Mouse (Mus musculus): ENCODE data around the gene Csnk1g1. TPM values are rescaled to one million over a fixed set of nuclear protein-coding genes. Genes with fewer than 3 reads are reported as not detected.
A peak's percentile ranks its signal among the peaks of the same experiment; 100 is the strongest.

Csnk1g1 gene
- total and polyA plus RNA-seq, 2 experiments from 2014 or later: 17.4 to 28.6 TPM

- H3K27me3 ChIP-seq (ENCODE audit: insufficient read depth, low read length): no peaks in the 10 kb centered on the region
- no peaks in the 10 kb centered on the region for H3K4me1 ChIP-seq (ENCODE audit: insufficient read depth, low read length)
- TF ChIP-seq CTCF (IDR thresholded peaks at IDR 0.05): peak; percentile 72
- H3K4me2 ChIP-seq (ENCODE audit: low read depth, low read length, poor library complexity, severe bottlenecking): no peak overlapping the region
- H3K27ac ChIP-seq (ENCODE audit: low read depth, low read length): no peak overlapping the region
- whole genome bisulfite sequencing: 34% methylated on average over 4 of the region's 4 CpGs
- H3K9ac ChIP-seq (replicated peaks; ENCODE audit: low read length, poor library complexity, severe bottlenecking): no peak overlapping the region
- no peak for ATAC-seq (ENCODE audit: low FRiP score)
- peak; percentile 84 for DNase-seq (ENCODE audit: low spot score)
- H3K36me3 ChIP-seq (ENCODE audit: insufficient read depth, low read length): peaks cover 12% of the 10 kb centered on the region; the same call in 1 of the 2 replicates
- no peaks in the 10 kb centered on the region for H3K9me3 ChIP-seq (ENCODE audit: low read length)
- H3K4me3 ChIP-seq (ENCODE audit: low read depth, low read length): no peak overlapping the region
Observed at GRCm38 (mm10) chr9:66004380-66004779, 95.7 kb downstream of the Csnk1g1 start.

DNA sequence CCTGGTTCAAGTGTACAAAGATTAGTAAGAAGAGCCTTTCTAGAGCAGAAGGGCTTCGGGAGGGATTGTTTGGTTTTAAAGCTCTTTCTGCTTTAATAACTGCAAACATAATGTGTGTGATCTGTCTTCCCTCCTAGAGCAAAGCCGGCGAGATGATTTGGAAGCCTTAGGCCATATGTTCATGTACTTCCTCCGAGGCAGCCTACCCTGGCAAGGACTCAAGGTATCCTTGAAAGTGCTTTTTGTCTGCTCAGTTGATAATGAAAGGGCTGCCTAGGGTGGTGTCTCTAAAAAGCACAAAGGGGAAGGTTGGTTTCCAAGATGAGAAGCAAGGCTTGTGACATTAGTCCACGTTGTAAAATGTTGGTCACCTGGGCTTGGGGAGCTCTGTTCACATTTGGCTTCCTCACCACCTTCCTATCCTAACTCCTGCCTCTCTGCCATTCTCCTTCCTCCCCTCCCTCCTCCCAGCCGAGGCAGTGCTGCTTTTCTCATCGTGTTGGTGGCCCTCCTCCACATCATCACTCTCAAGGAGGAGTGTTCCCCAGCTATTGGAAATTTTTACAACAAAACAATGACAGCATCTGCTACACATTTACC lies 99.0 kb downstream of the Csnk1g1 start:
- H3K4me3 ChIP-seq (ENCODE audit: low read depth, low read length): no peak overlapping the region
- H3K4me1 ChIP-seq (ENCODE audit: insufficient read depth, low read length): no peaks in the 10 kb centered on the region
- DNase-seq (ENCODE audit: low spot score): peak; percentile 4
- H3K27me3 ChIP-seq (ENCODE audit: insufficient read depth, low read length): no peaks in the 10 kb centered on the region
- H3K36me3 ChIP-seq (ENCODE audit: insufficient read depth, low read length): peaks cover 14% of the 10 kb centered on the region; the same call in 1 of the 2 replicates
- H3K9me3 ChIP-seq (ENCODE audit: low read length): no peaks in the 10 kb centered on the region
- WGBS: 72% methylated on average over 7 of the region's 7 CpGs
- no peak overlapping the region for H3K9ac ChIP-seq (replicated peaks; ENCODE audit: low read length, poor library complexity, severe bottlenecking)
- no peak for TF ChIP-seq CTCF (IDR thresholded peaks at IDR 0.05)
- H3K27ac ChIP-seq (ENCODE audit: low read depth, low read length): no peak overlapping the region
- H3K4me2 ChIP-seq (ENCODE audit: low read depth, low read length, poor library complexity, severe bottlenecking): no peak overlapping the region
- ATAC-seq (ENCODE audit: low FRiP score): no peak

DNA sequence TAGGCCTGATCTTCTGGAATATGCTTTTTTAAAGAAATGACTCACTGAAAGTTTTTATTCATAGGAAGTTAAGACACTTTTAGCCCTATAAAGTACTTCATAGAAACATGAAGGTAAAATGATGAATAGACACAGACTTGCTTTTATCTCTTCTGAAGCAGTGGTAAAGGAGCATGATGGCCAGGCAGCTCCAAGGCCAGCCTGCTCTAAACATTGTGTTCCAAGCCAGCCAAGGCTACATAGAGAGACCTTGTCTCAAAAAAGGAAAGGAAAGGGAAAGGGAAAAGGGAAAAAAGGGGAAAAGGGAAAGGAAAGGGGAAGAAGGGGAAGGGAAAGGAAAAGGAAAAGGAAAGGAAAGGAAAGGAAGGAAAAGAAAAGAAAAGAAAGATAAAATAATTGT lies 111.9 kb downstream of the Csnk1g1 start:
- ATAC-seq (ENCODE audit: low FRiP score) (no peak), DNase-seq (ENCODE audit: low spot score) (no peak)
- TF ChIP-seq CTCF (IDR thresholded peaks at IDR 0.05): no peak
- no peaks in the 10 kb centered on the region for H3K9me3 ChIP-seq (ENCODE audit: low read length)
- no peak overlapping the region for H3K4me2 ChIP-seq (ENCODE audit: low read depth, low read length, poor library complexity, severe bottlenecking)
- H3K36me3 ChIP-seq (ENCODE audit: insufficient read depth, low read length): 0 out of 2 replicates have a peak, but pooled peaks cover 3% of the 10 kb centered on the region
- no peak overlapping the region for H3K27ac ChIP-seq (ENCODE audit: low read depth, low read length)
- H3K9ac ChIP-seq (replicated peaks; ENCODE audit: low read length, poor library complexity, severe bottlenecking): no peak overlapping the region
- H3K27me3 ChIP-seq (ENCODE audit: insufficient read depth, low read length): no peaks in the 10 kb centered on the region
- H3K4me1 ChIP-seq (ENCODE audit: insufficient read depth, low read length): no peaks in the 10 kb centered on the region
- no peak overlapping the region for H3K4me3 ChIP-seq (ENCODE audit: low read depth, low read length)

- Histone ChIP-seq H3K36me3 (ENCODE audit: insufficient read depth, low read length) (peaks cover 20% of the 10 kb centered on the region), H3K4me1 (ENCODE audit: insufficient read depth, low read length) (no peaks in the 10 kb centered on the region), H3K4me2 (ENCODE audit: low read depth, low read length, poor library complexity, severe bottlenecking) (no peak overlapping the region), H3K9ac (replicated peaks; ENCODE audit: low read length, poor library complexity, severe bottlenecking) (no peak overlapping the region), H3K27ac (ENCODE audit: low read depth, low read length) (no peak overlapping the region), H3K9me3 (ENCODE audit: low read length) (no peaks in the 10 kb centered on the region), H3K4me3 (ENCODE audit: low read depth, low read length) (no peak overlapping the region), H3K27me3 (ENCODE audit: insufficient read depth, low read length) (no peaks in the 10 kb centered on the region)
- ATAC-seq (ENCODE audit: low FRiP score) (no peak), DNase-seq (ENCODE audit: low spot score) (no peak)
- TF ChIP-seq CTCF (IDR thresholded peaks at IDR 0.05): no peak
- WGBS: 93% methylated on average over 4 of the region's 4 CpGs
Observed at GRCm38 (mm10) chr9:66038082-66038481, 129.4 kb downstream of the Csnk1g1 start.

- no peaks in the 10 kb centered on the region for H3K4me1 ChIP-seq (ENCODE audit: insufficient read depth, low read length)
- H3K9me3 ChIP-seq (ENCODE audit: low read length): no peaks in the 10 kb centered on the region
- 99% methylated on average over 4 of the region's 4 CpGs for WGBS
- no peak overlapping the region for H3K4me2 ChIP-seq (ENCODE audit: low read depth, low read length, poor library complexity, severe bottlenecking)
- no peaks in the 10 kb centered on the region for H3K27me3 ChIP-seq (ENCODE audit: insufficient read depth, low read length)
- H3K9ac ChIP-seq (replicated peaks; ENCODE audit: low read length, poor library complexity, severe bottlenecking): no peak overlapping the region
- no peak for ATAC-seq (ENCODE audit: low FRiP score)
- no peak for DNase-seq (ENCODE audit: low spot score)
- H3K27ac ChIP-seq (ENCODE audit: low read depth, low read length): no peak overlapping the region
- no peak for TF ChIP-seq CTCF (IDR thresholded peaks at IDR 0.05)
- H3K4me3 ChIP-seq (ENCODE audit: low read depth, low read length): no peak overlapping the region
- peaks cover 18% of the 10 kb centered on the region; the same call in 1 of the 2 replicates for H3K36me3 ChIP-seq (ENCODE audit: insufficient read depth, low read length)
Observed at GRCm38 (mm10) chr9:66038581-66038980, 129.9 kb downstream of the Csnk1g1 start.

DNA sequence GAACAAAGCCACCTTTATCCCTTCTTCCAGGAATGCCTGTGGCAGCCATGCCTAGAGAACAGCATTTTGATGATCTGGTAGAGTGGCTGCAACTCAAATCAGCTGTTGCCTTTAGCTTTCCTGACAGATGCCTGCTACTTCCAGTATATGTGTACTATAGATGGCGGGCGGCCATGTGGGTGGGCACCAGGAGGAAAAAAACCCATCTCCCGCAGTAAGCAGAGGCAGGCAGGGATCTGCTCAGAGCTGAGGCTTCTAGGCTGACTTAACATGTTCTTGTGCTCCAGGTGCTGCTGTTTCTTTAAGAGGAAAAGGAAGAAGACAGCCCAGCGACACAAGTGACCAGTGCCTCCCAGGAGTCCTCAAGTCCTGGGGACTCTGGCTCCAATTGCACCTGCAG lies 130.6 kb downstream of the Csnk1g1 start:
- peaks cover 18% of the 10 kb centered on the region; the same call in 1 of the 2 replicates for H3K36me3 ChIP-seq (ENCODE audit: insufficient read depth, low read length)
- H3K9ac ChIP-seq (replicated peaks; ENCODE audit: low read length, poor library complexity, severe bottlenecking): no peak overlapping the region
- H3K27ac ChIP-seq (ENCODE audit: low read depth, low read length): no peak overlapping the region
- no peaks in the 10 kb centered on the region for H3K27me3 ChIP-seq (ENCODE audit: insufficient read depth, low read length)
- no peak overlapping the region for H3K4me3 ChIP-seq (ENCODE audit: low read depth, low read length)
- no peak for TF ChIP-seq CTCF (IDR thresholded peaks at IDR 0.05)
- DNase-seq (ENCODE audit: low spot score): no peak
- 89% methylated on average over 4 of the region's 4 CpGs for WGBS
- H3K9me3 ChIP-seq (ENCODE audit: low read length): no peaks in the 10 kb centered on the region
- H3K4me1 ChIP-seq (ENCODE audit: insufficient read depth, low read length): no peaks in the 10 kb centered on the region
- no peak overlapping the region for H3K4me2 ChIP-seq (ENCODE audit: low read depth, low read length, poor library complexity, severe bottlenecking)
- ATAC-seq (ENCODE audit: low FRiP score): no peak
